Mouse (Mus musculus) heart, embryonic 13.5 days (tissue): ENCODE measurements at regions not wholly inside any gene's neighbourhood (a gene's known extent, or its start where the extent isn't known, plus 50 kb on each side); places are given as distances from the start of the nearest gene placed in this dataset.
"Not testable (repeated sequence)": the region's sequence is repeated elsewhere in the genome, so short reads cannot be mapped to it uniquely, and the experiment has no call there.

Source experiments
- ATAC-seq: fragments of 200-750 bp; cut with Nextera tagmentation; 2 replicates; pipeline ENCODE4 v1.8.0; 2017; ENCODE audit warnings: moderate TSS enrichment; ENCODE audit not compliant: insufficient number of reproducible peaks, low FRiP score, low TSS enrichment; ENCODE audit errors: extremely low read depth
- H3K27ac ChIP-seq: fragments of 300-500 bp; sonication (generic); replicated peaks from 2 replicates; pipeline ENCODE4 v1.5.1; 2015; ENCODE audit warnings: moderate library complexity, mild to moderate bottlenecking, inconsistent platforms
- H3K27me3 ChIP-seq: fragments of 300-500 bp; sonication (generic); replicated peaks from 2 replicates; pipeline ENCODE4 v1.6.1; 2015; ENCODE audit warnings: mild to moderate bottlenecking, inconsistent platforms
- H3K36me3 ChIP-seq: fragments of 300-500 bp; sonication (generic); 2 replicates; pipeline ENCODE4 v1.6.1; 2015; ENCODE audit warnings: mild to moderate bottlenecking, inconsistent platforms
- H3K4me1 ChIP-seq: fragments of 300-500 bp; sonication (generic); 2 replicates; pipeline ENCODE4 v1.6.1; 2015; ENCODE audit warnings: inconsistent platforms
- H3K4me2 ChIP-seq: fragments of 300-500 bp; sonication (generic); 2 replicates; pipeline ENCODE4 v1.6.1; 2015; ENCODE audit warnings: inconsistent platforms, mild to moderate bottlenecking, moderate library complexity
- H3K4me3 ChIP-seq: fragments of 300-500 bp; sonication (generic); 2 replicates; pipeline ENCODE4 v1.5.1; 2015; ENCODE audit warnings: moderate library complexity, mild to moderate bottlenecking, inconsistent platforms
- H3K9ac ChIP-seq: fragments of 300-500 bp; sonication (generic); 2 replicates; pipeline ENCODE4 v1.6.1; 2015; ENCODE audit warnings: inconsistent platforms, mild to moderate bottlenecking, moderate library complexity
- H3K9me3 ChIP-seq: fragments of 300-500 bp; sonication (generic); 2 replicates; pipeline ENCODE4 v1.6.1; 2016; ENCODE audit warnings: inconsistent platforms
- WGBS: fragments of 180-500 bp; shearing (Covaris S2); methylation state at CpG from one replicate; pipeline ENCODE4 v1.1.7; 2015; ENCODE audit warnings: mixed read lengths; 5-methylcytosine and 5-hydroxymethylcytosine counted together

GRCm38 (mm10) chr1:17449291-17449690, 696.4 kb downstream of the Crisp4 start:
- H3K9ac ChIP-seq: no peak overlapping the region
- no peaks in the 10 kb centered on the region for H3K9me3 ChIP-seq
- no peaks in the 10 kb centered on the region for H3K36me3 ChIP-seq
- no peak overlapping the region for H3K27ac ChIP-seq
- WGBS: 81% methylated on average over 1 of the region's 1 CpGs
- H3K27me3 ChIP-seq: no peaks in the 10 kb centered on the region
- H3K4me3 ChIP-seq: no peak overlapping the region
- no peak overlapping the region for H3K4me2 ChIP-seq
- H3K4me1 ChIP-seq: 0 out of 2 replicates have a peak, but pooled peaks cover 2% of the 10 kb centered on the region
- no peak for ATAC-seq

- not testable (repeated sequence) for H3K9me3 ChIP-seq, H3K4me3 ChIP-seq, H3K4me1 ChIP-seq, H3K4me2 ChIP-seq, H3K9ac ChIP-seq, H3K36me3 ChIP-seq, H3K27me3 ChIP-seq, ATAC-seq, H3K27ac ChIP-seq
- 65% methylated on average over 5 of the region's 5 CpGs for WGBS
Measured at GRCm38 (mm10) chr1:17434064-17434463, 711.6 kb downstream of the Crisp4 start.

- no peak overlapping the region for H3K4me2 ChIP-seq
- H3K27me3 ChIP-seq: no peaks in the 10 kb centered on the region
- H3K27ac ChIP-seq: no peak overlapping the region
- no peaks in the 10 kb centered on the region for H3K4me1 ChIP-seq
- peaks cover 3% of the 10 kb centered on the region; the same call in 1 of the 2 replicates for H3K9me3 ChIP-seq
- ATAC-seq: no peak
- no peaks in the 10 kb centered on the region for H3K36me3 ChIP-seq
- H3K4me3 ChIP-seq: no peak overlapping the region
- WGBS: 57% methylated on average over 3 of the region's 3 CpGs
- no peak overlapping the region for H3K9ac ChIP-seq
Measured at GRCm38 (mm10) chr1:17415958-17416357, 729.7 kb downstream of the Crisp4 start.

- no peak overlapping the region for H3K27ac ChIP-seq
- H3K4me3 ChIP-seq: no peak overlapping the region
- no peak overlapping the region for H3K9ac ChIP-seq
- no peaks in the 10 kb centered on the region for H3K36me3 ChIP-seq
- ATAC-seq: no peak
- H3K4me1 ChIP-seq: no peaks in the 10 kb centered on the region
- H3K4me2 ChIP-seq: no peak overlapping the region
- no peaks in the 10 kb centered on the region for H3K9me3 ChIP-seq
- H3K27me3 ChIP-seq: no peaks in the 10 kb centered on the region
- WGBS: 78% methylated on average over 9 of the region's 9 CpGs
Measured at GRCm38 (mm10) chr1:17394893-17395292, 750.8 kb downstream of the Crisp4 start.

DNA sequence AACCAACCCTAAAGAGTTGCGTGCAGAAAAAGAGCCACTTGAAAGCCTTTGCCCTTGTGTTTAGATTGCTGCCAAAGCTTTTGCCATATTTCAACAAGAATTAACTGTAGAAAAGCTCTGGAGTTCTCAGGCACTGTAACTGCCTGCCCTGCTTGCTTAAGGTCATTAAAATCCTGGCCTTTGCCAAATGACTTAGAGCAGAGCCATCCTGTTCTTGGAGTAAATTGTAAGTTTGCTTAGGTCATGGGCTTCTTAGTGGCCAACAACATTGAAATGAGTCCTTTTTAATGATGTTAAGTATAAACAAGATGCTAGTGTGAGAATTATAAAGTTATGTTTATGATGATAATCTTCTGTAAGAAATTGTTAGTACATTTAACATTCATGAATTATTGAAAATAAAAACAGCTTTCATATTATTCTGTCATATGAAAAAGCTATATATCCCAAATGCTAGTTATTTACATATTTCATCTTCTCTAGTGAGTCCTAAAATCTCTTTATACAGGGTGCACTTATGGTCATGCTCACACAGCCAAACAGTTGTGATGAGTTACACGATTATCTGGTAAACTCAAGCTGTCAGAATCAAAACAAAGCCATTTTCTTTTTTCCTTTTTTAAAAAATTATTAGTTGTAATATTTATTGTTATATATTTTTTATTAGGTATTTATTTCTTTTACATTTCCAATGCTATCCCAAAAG, 753.4 kb downstream of the Crisp4 start:
- H3K27me3 ChIP-seq: no peaks in the 10 kb centered on the region
- 77% methylated on average over 2 of the region's 2 CpGs for WGBS
- no peak overlapping the region for H3K4me3 ChIP-seq
- no peak for ATAC-seq
- H3K4me2 ChIP-seq: no peak overlapping the region
- no peaks in the 10 kb centered on the region for H3K4me1 ChIP-seq
- H3K36me3 ChIP-seq: no peaks in the 10 kb centered on the region
- no peaks in the 10 kb centered on the region for H3K9me3 ChIP-seq
- no peak overlapping the region for H3K27ac ChIP-seq
- H3K9ac ChIP-seq: no peak overlapping the region

- Histone ChIP-seq H3K9me3 (no peaks in the 10 kb centered on the region), H3K4me2 (peak overlapping the region; percentile 16; the same call in 1 of the 2 replicates), H3K9ac (no peak overlapping the region), H3K4me1 (peaks cover 9% of the 10 kb centered on the region; the same call in 1 of the 2 replicates), H3K4me3 (no peak overlapping the region), H3K27me3 (no peaks in the 10 kb centered on the region), H3K36me3 (no peaks in the 10 kb centered on the region), H3K27ac (peak overlapping the region; percentile 13; the same call in 1 of the 2 replicates)
- no peak for ATAC-seq
- WGBS: 18% methylated on average over 2 of the region's 2 CpGs
Measured at GRCm38 (mm10) chr1:17377562-17377961, 768.1 kb downstream of the Crisp4 start.

GRCm38 (mm10) chr1:17348271-17348670, 797.4 kb downstream of the Crisp4 start:
- H3K27me3 ChIP-seq: no peaks in the 10 kb centered on the region
- no peak overlapping the region for H3K4me3 ChIP-seq
- no peak overlapping the region for H3K27ac ChIP-seq
- H3K36me3 ChIP-seq: no peaks in the 10 kb centered on the region
- no peaks in the 10 kb centered on the region for H3K4me1 ChIP-seq
- no peak overlapping the region for H3K9ac ChIP-seq
- no peak overlapping the region for H3K4me2 ChIP-seq
- ATAC-seq: no peak
- H3K9me3 ChIP-seq: no peaks in the 10 kb centered on the region
- WGBS: 50% methylated on average over 1 of the region's 1 CpGs

- Histone ChIP-seq H3K36me3 (no peaks in the 10 kb centered on the region), H3K27me3 (no peaks in the 10 kb centered on the region), H3K27ac (no peak overlapping the region), H3K9ac (no peak overlapping the region), H3K4me2 (no peak overlapping the region), H3K4me1 (no peaks in the 10 kb centered on the region), H3K4me3 (no peak overlapping the region), H3K9me3 (no peaks in the 10 kb centered on the region)
- ATAC-seq: no peak
Measured at GRCm38 (mm10) chr1:17337827-17338226, 807.9 kb downstream of the Crisp4 start.

GRCm38 (mm10) chr1:17311392-17311791, 834.3 kb downstream of the Crisp4 start:
- not testable (repeated sequence) for H3K4me3 ChIP-seq, H3K9ac ChIP-seq, ATAC-seq, H3K9me3 ChIP-seq, H3K27me3 ChIP-seq, H3K4me1 ChIP-seq, H3K27ac ChIP-seq, H3K36me3 ChIP-seq, H3K4me2 ChIP-seq
- WGBS: 90% methylated on average over 1 of the region's 1 CpGs

DNA sequence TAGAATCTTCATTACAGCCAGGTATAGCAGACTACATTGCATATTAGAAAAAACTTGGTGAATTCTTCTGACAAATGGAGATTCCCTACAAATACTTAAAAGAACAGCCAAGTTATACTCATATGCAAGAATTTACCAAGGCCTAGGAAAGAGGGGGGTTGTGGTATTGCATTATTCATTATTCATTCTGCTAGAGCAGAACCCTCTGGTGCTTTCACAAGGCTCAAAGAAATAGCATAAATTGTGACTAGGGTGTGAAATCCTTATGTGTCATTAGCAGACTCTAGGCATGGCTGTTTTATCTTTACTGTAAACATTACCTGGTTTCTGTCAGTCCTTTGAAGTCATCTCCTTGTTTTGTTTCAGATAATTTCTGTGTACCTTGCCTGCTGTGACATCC, 835.8 kb downstream of the Crisp4 start:
- not testable (repeated sequence) for H3K4me1 ChIP-seq, ATAC-seq, H3K36me3 ChIP-seq, H3K9me3 ChIP-seq, H3K9ac ChIP-seq, H3K27ac ChIP-seq, H3K4me2 ChIP-seq, H3K4me3 ChIP-seq, H3K27me3 ChIP-seq
